Mouse (Mus musculus) kidney, postnatal 0 days (tissue): ENCODE measurements around the gene Eef1akmt3. TPM values are rescaled to one million over a fixed set of nuclear protein-coding genes. Genes with fewer than 3 reads are reported as not detected.

Source experiments
- ATAC-seq: fragments of 200-750 bp; cut with Nextera tagmentation; replicated peaks from 2 replicates; pipeline ENCODE4 v1.8.0; 2017; ENCODE audit warnings: low read depth, moderate number of reproducible peaks, moderate TSS enrichment, moderate library complexity; ENCODE audit not compliant: low FRiP score
- DNase-seq: peaks from one replicate; pipeline ENCODE4 v3.0.0-alpha.2; 2016; ENCODE audit warnings: low spot score
- H3K27ac ChIP-seq: fragments of 300-500 bp; sonication (generic); 2 replicates; pipeline ENCODE4 v1.5.1; 2014; ENCODE audit warnings: mild to moderate bottlenecking
- H3K27me3 ChIP-seq: fragments of 300-500 bp; sonication (generic); 2 replicates; pipeline ENCODE4 v1.6.1; 2014; ENCODE audit warnings: low read length, mixed read lengths; ENCODE audit not compliant: insufficient read depth
- H3K36me3 ChIP-seq: fragments of 300-500 bp; sonication (generic); 2 replicates; pipeline ENCODE4 v1.6.1; 2014; ENCODE audit warnings: low read length, mixed read lengths; ENCODE audit not compliant: insufficient read depth
- H3K4me1 ChIP-seq: fragments of 300-500 bp; sonication (generic); replicated peaks from 2 replicates; pipeline ENCODE4 v1.6.1; 2014; ENCODE audit warnings: antibody characterized with exemption, low read length, mixed read lengths; ENCODE audit not compliant: insufficient read depth
- H3K4me2 ChIP-seq: fragments of 300-500 bp; sonication (generic); 2 replicates; pipeline ENCODE4 v1.6.1; 2014; ENCODE audit warnings: mild to moderate bottlenecking, low read length, moderate library complexity, mixed read lengths
- H3K4me3 ChIP-seq: fragments of 300-500 bp; sonication (generic); replicated peaks from 2 replicates; pipeline ENCODE4 v1.5.1; 2014; ENCODE audit warnings: low read depth, low read length
- H3K9ac ChIP-seq: fragments of 300-500 bp; sonication (generic); 2 replicates; pipeline ENCODE4 v1.6.1; 2014; ENCODE audit warnings: low read depth, low read length
- H3K9me3 ChIP-seq: fragments of 300-500 bp; sonication (generic); replicated peaks from 2 replicates; pipeline ENCODE4 v1.6.1; 2016; ENCODE audit warnings: low read length, inconsistent platforms, mixed read lengths
- CTCF ChIP-seq: IDR thresholded peaks from 2 replicates; pipeline ENCODE4 v1.5.1; 2016; ENCODE audit warnings: antibody characterized with exemption, low read depth, mild to moderate bottlenecking, moderate library complexity
- WGBS: fragments of 180-500 bp; shearing (Covaris S2); extraction: QIAGEN DNeasy Blood & Tissue Kit; methylation state at CpG from one replicate; pipeline ENCODE4 v1.1.7; 2014; 5-methylcytosine and 5-hydroxymethylcytosine counted together
- polyA plus RNA-seq: library from polyadenylated mRNA; unstranded; fragments of >200 nt; fragmentation: Nextera tagmentation; extraction: Ambion mirVana; gene quantifications from 2 replicates; pipeline ENCODE4 v1.2.1, GENCODE M21; 2015

Gene Eef1akmt3
- polyA plus RNA-seq, 1 experiment from 2014 or later = 0.89 TPM

GRCm38 (mm10) chr10:127061085-127061484 lies 19.8 kb upstream of the Eef1akmt3 start:
- DNase-seq (no peak), ATAC-seq (no peak)
- Histone ChIP-seq H3K9ac (no peak overlapping the region), H3K4me2 (no peak overlapping the region), H3K36me3 (peaks cover 25% of the 10 kb centered on the region), H3K4me1 (peaks cover 7% of the 10 kb centered on the region), H3K27ac (no peak overlapping the region), H3K27me3 (no peaks in the 10 kb centered on the region), H3K4me3 (no peak overlapping the region), H3K9me3 (no peaks in the 10 kb centered on the region)
- 46% methylated on average over 5 of the region's 5 CpGs for WGBS
- no peak for TF ChIP-seq CTCF

- H3K9ac ChIP-seq = peak within 1 kb of the TSS; percentile 85
- DNase-seq = peak; percentile 72
These were observed 18.9 kb upstream of the Eef1akmt3 start, which contains the start of gene March9 for GRCm38 (mm10) chr10:127059968-127060916. March9 (minus strand) TSS chr10:127060184.

GRCm38 (mm10) chr10:127059174-127059967 lies 18.1 kb upstream of the Eef1akmt3 start:
- no peak for DNase-seq
- peak overlapping the region; percentile 66 for H3K27ac ChIP-seq
- no peaks in the 10 kb centered on the region for H3K27me3 ChIP-seq
- peaks cover under 1% of the 10 kb centered on the region; the same call in 1 of the 2 replicates for H3K4me1 ChIP-seq
- H3K9me3 ChIP-seq = no peaks in the 10 kb centered on the region
- under 1% methylated on average over 69 of the region's 92 CpGs for WGBS
- peaks cover 17% of the 10 kb centered on the region; the same call in 1 of the 2 replicates for H3K36me3 ChIP-seq
- peak overlapping the region; percentile 85 for H3K9ac ChIP-seq
- no peak for TF ChIP-seq CTCF
- ATAC-seq = no peak
- peak overlapping the region; percentile 84 for H3K4me3 ChIP-seq
- peak overlapping the region; percentile 99 for H3K4me2 ChIP-seq

More at GRCm38 (mm10) chr10:127059968-127060916, 18.9 kb upstream of the Eef1akmt3 start, which contains the start of gene March9:
- TF ChIP-seq CTCF = no peak
- Histone ChIP-seq H3K4me3 (peak within 1 kb of the TSS; percentile 84), H3K27me3 (no peaks in the 10 kb centered on the region), H3K4me2 (peak within 1 kb of the TSS; percentile 99), H3K9me3 (no peaks in the 10 kb centered on the region), H3K36me3 (peaks cover 21% of the 10 kb centered on the region), H3K27ac (peak within 1 kb of the TSS; percentile 66), H3K4me1 (peaks cover 7% of the 10 kb centered on the region)
- peak; percentile 29; the same call in 1 of the 2 replicates for ATAC-seq
- 2% methylated on average over 52 of the region's 72 CpGs for WGBS

GRCm38 (mm10) chr10:127058708-127059107 lies 17.4 kb upstream of the Eef1akmt3 start:
- DNase-seq (no peak), ATAC-seq (no peak)
- peak overlapping the region; percentile 85 for H3K9ac ChIP-seq
- H3K4me1 ChIP-seq = no peaks in the 10 kb centered on the region
- peaks cover 17% of the 10 kb centered on the region; the same call in 1 of the 2 replicates for H3K36me3 ChIP-seq
- H3K9me3 ChIP-seq = no peaks in the 10 kb centered on the region
- peak overlapping the region; percentile 84 for H3K4me3 ChIP-seq
- H3K27ac ChIP-seq = no peak overlapping the region
- no peak for TF ChIP-seq CTCF
- H3K27me3 ChIP-seq = no peaks in the 10 kb centered on the region
- H3K4me2 ChIP-seq = peak overlapping the region; percentile 99
- WGBS = 4% methylated on average over 8 of the region's 8 CpGs

- Histone ChIP-seq H3K27ac (no peak overlapping the region), H3K36me3 (peaks cover 17% of the 10 kb centered on the region; the same call in 1 of the 2 replicates), H3K4me1 (no peaks in the 10 kb centered on the region), H3K9me3 (no peaks in the 10 kb centered on the region), H3K27me3 (no peaks in the 10 kb centered on the region), H3K4me2 (peak overlapping the region; percentile 99), H3K9ac (no peak overlapping the region), H3K4me3 (peak overlapping the region; percentile 84; the same call in 1 of the 2 replicates)
- ATAC-seq (peak; percentile 14; the same call in 1 of the 2 replicates), DNase-seq (peak; percentile 85)
- WGBS = under 1% methylated on average over 9 of the region's 9 CpGs
- TF ChIP-seq CTCF = peak; percentile 93
These were observed 16.8 kb upstream of the Eef1akmt3 start for GRCm38 (mm10) chr10:127058161-127058560.

- Histone ChIP-seq H3K9ac (no peak overlapping the region), H3K4me3 (no peak overlapping the region), H3K4me1 (no peaks in the 10 kb centered on the region), H3K27ac (no peak overlapping the region), H3K36me3 (peaks cover 17% of the 10 kb centered on the region; the same call in 1 of the 2 replicates), H3K9me3 (no peaks in the 10 kb centered on the region), H3K27me3 (no peaks in the 10 kb centered on the region), H3K4me2 (no peak overlapping the region)
- ATAC-seq (no peak), DNase-seq (no peak)
- no peak for TF ChIP-seq CTCF
- 81% methylated on average over 20 of the region's 20 CpGs for WGBS
These were observed 15.2 kb upstream of the Eef1akmt3 start for GRCm38 (mm10) chr10:127056490-127056889.
